Mouse (Mus musculus) erythroblast, embryonic 14.5 days (primary cell): Measurements from ENCODE around the gene Chd2.

Source experiments
- GATA1 ChIP-seq: IDR thresholded peaks from 2 replicates; pipeline ENCODE4 v1.6.1; 2012; ENCODE audit warnings: low read length, inconsistent platforms, mixed read lengths
- TAL1 ChIP-seq: IDR thresholded peaks from 3 replicates; pipeline ENCODE4 v1.6.1; 2012; ENCODE audit warnings: low read length, inconsistent platforms, mixed read lengths

GRCm38 (mm10) chr7:73541412-73542130 is at the start of gene Chd2:
- TF ChIP-seq TAL1 = no peak
- no peak for TF ChIP-seq GATA1
